ENCODE assay signal across 16 mouse cellular contexts in the genomic region with DNA sequence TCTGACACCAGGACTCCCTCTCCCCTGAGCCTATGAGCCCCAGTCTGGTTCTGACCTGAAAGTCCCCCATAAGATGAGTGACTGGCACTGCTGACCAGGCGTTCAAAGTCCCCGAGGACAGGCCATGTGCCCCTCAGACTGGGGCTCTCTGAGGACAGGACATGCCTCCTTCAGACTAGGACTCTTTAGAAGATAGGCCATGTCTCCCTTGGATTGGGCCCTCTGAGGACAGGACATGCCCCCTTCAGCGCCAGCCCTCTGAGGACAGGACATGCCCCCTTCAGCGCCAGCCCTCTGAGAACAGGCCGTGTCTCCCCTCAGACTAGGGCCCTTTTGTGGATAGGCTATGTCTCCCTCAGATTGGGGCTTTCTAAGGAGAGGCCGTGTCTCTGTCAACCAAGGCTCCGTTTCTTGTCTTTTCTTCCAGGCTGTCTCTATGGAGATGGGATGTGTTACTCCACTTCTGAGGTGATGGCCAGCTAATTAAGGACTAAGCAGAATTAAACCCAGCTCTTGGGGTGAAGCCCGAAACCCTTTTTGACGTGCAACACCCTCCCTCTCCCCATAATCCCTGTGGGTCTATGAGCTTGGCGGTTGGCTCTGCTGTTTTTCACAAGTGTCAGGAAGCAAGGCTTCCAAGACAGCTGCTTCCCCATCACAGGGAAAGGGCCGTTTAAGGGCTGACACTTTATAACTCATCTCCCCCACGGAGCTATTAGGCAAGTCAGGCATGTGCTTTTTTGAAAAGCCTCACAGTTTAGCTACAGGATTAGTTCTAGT.
DNase-seq lines count a peak whose midpoint lies in the region; ATAC-seq and TF ChIP-seq lines count a peak whose summit lies in the region.
"Had no signal": no experiment of that assay in that cellular context is flagged by ENCODE, and none has a peak within 500 bp of the region (broad histone marks: within the 10 kb centered on the region; RNA-seq: fewer than 3 reads in every experiment).

No protein-coding gene starts in this region.

- H3K27me3 ChIP-seq in kidney, adult 2 months (replicated peaks; ENCODE audit: control insufficient read depth, insufficient read depth, low read length): no peaks in the 10 kb centered on the region
- no peaks in the 10 kb centered on the region for H3K27me3 ChIP-seq in neural tube, embryonic 11.5 days (ENCODE audit: control insufficient read depth, insufficient read depth, low read length)
- no peaks in the 10 kb centered on the region for H3K27me3 ChIP-seq in limb, embryonic 10.5 days (ENCODE audit: low read depth, poor library complexity, severe bottlenecking)
- H3K27me3 ChIP-seq: embryonic facial prominence, embryonic 12.5 days; heart, embryonic 15.5 days; intestine, embryonic 15.5 days had no signal

- ATAC-seq in neural tube, embryonic 11.5 days (ENCODE audit: insufficient read depth, low FRiP score, low TSS enrichment): no peak
- ATAC-seq: intestine, embryonic 15.5 days had no signal

- H3K4me1 ChIP-seq in kidney, adult 2 months (ENCODE audit: control insufficient read depth, insufficient read depth, low read length): no peaks in the 10 kb centered on the region
- peaks cover 7% of the 10 kb centered on the region; the same call in 1 of the 2 replicates for H3K4me1 ChIP-seq in neural tube, embryonic 11.5 days (ENCODE audit: control insufficient read depth, insufficient read depth, low read length)
- peaks cover 38% of the 10 kb centered on the region for H3K4me1 ChIP-seq in limb, embryonic 10.5 days
- H3K4me1 ChIP-seq: heart, embryonic 15.5 days had no signal

- no peak overlapping the region for H3K27ac ChIP-seq in kidney, adult 2 months (ENCODE audit: insufficient read depth, low read depth, low read length)
- no peak overlapping the region for H3K27ac ChIP-seq in neural tube, embryonic 11.5 days (ENCODE audit: low read depth, low read length)
- H3K27ac ChIP-seq in limb, embryonic 10.5 days: peak overlapping the region; percentile 7; the same call in 1 of the 2 replicates
- H3K27ac ChIP-seq: embryonic facial prominence, embryonic 12.5 days; heart, embryonic 15.5 days; intestine, embryonic 15.5 days; liver, embryonic 14.5 days had no signal

- no peaks in the 10 kb centered on the region for H3K9me3 ChIP-seq in neural tube, embryonic 11.5 days (ENCODE audit: control insufficient read depth, low read length)
- H3K9me3 ChIP-seq in limb, embryonic 10.5 days (replicated peaks): no peaks in the 10 kb centered on the region
- H3K9me3 ChIP-seq: embryonic facial prominence, embryonic 12.5 days; heart, embryonic 15.5 days; intestine, embryonic 15.5 days had no signal

- H3K4me2 ChIP-seq in neural tube, embryonic 11.5 days (ENCODE audit: low read depth): no peak overlapping the region
- H3K4me2 ChIP-seq: embryonic facial prominence, embryonic 12.5 days; heart, embryonic 15.5 days; intestine, embryonic 15.5 days had no signal

- intact Hi-C loops in left cerebral cortex, postnatal 14 days (cut with DNase I): no loop called here

- DNase-seq in kidney, adult 2 months: peak; percentile 27
- DNase-seq in kidney, postnatal 4 days: no peak
- DNase-seq in neural tube, embryonic 11.5 days (ENCODE audit: low spot score): peak; percentile 24
- no peak for DNase-seq in neural tube, embryonic 10.5 days (ENCODE audit: extremely low spot score, low spot score)
- DNase-seq in limb, embryonic 10.5 days (ENCODE audit: low spot score): no peak
- peak; percentile 48 for DNase-seq in skeletal muscle tissue, adult 2 months (ENCODE audit: low read depth, low spot score)
- DNase-seq in T-cell, adult 2 months (ENCODE audit: low spot score): no peak
- DNase-seq in left cerebral cortex, postnatal 14 days (ENCODE audit: low spot score in 2 of 2): no peak
- DNase-seq: adrenal gland, postnatal 14 days; cerebellum, adult 11-12 months; right cerebral cortex, adult 18-20 months; thymus, postnatal 4 days had no signal

- H3K4me3 ChIP-seq in kidney, adult 2 months (ENCODE audit: insufficient read depth, low read depth, low read length): no peak overlapping the region
- no peak overlapping the region for H3K4me3 ChIP-seq in neural tube, embryonic 11.5 days (ENCODE audit: low read depth, low read length)
- no peak overlapping the region for H3K4me3 ChIP-seq in limb, embryonic 10.5 days
- H3K4me3 ChIP-seq: embryonic facial prominence, embryonic 12.5 days; heart, embryonic 15.5 days; intestine, embryonic 15.5 days had no signal

- no peak overlapping the region for H3K9ac ChIP-seq in neural tube, embryonic 11.5 days (ENCODE audit: low read length)
- H3K9ac ChIP-seq: embryonic facial prominence, embryonic 12.5 days; heart, embryonic 15.5 days; intestine, embryonic 15.5 days; liver, embryonic 14.5 days had no signal

- no peak for TF ChIP-seq CTCF in kidney, adult 2 months (conservative IDR thresholded peaks at IDR 0.05; ENCODE audit: insufficient read depth, insufficient read length, low read depth, low read length)

- WGBS in kidney, adult 2 months: 72% methylated on average over 12 of the region's 12 CpGs
- WGBS in neural tube, embryonic 11.5 days: 44% methylated on average over 12 of the region's 12 CpGs
- 48% methylated on average over 12 of the region's 12 CpGs for WGBS in limb, embryonic 10.5 days

- H3K36me3 ChIP-seq in kidney, adult 2 months (ENCODE audit: control insufficient read depth, insufficient read depth, low read length): no peaks in the 10 kb centered on the region
- H3K36me3 ChIP-seq in neural tube, embryonic 11.5 days (ENCODE audit: control insufficient read depth, insufficient read depth, low read length): no peaks in the 10 kb centered on the region
- no peaks in the 10 kb centered on the region for H3K36me3 ChIP-seq in limb, embryonic 10.5 days
- H3K36me3 ChIP-seq: embryonic facial prominence, embryonic 12.5 days; heart, embryonic 15.5 days; intestine, embryonic 15.5 days had no signal

- no peak for TF ChIP-seq POLR2A in kidney, adult 2 months (IDR thresholded peaks at IDR 0.05; ENCODE audit: low read depth, low read length)

Comparison
In these comparisons a context has a peak if more than half of its experiments do, and no peak if none do; other contexts are left out.
1. DNase-seq: peak in kidney, adult 2 months (single experiment), neural tube, embryonic 11.5 days (single experiment) and skeletal muscle tissue, adult 2 months (single experiment); none in kidney, postnatal 4 days (0 of 2), neural tube, embryonic 10.5 days (single experiment), limb, embryonic 10.5 days (single experiment), T-cell, adult 2 months (single experiment) and left cerebral cortex, postnatal 14 days (0 of 2).